Mouse (Mus musculus) liver, adult 2 months (tissue): Measurements from ENCODE around the gene Dusp2. TPM values are rescaled to one million over a fixed set of nuclear protein-coding genes. Genes with fewer than 3 reads are reported as not detected.
A peak's percentile ranks its signal among the peaks of the same experiment; 100 is the strongest.

ENCODE experiments used
- DNase-seq: peaks from one replicate; pipeline ENCODE4 v3.0.0-alpha.2; 2011; ENCODE audit warnings: low read depth, low spot score; ENCODE audit errors: extremely low read depth
- H3K27ac ChIP-seq: fragments of 200-500 bp; replicated peaks from 2 replicates; pipeline ENCODE4 v1.5.1; 2012; ENCODE audit warnings: low read depth, mild to moderate bottlenecking, control low read depth, inconsistent platforms, low read length; ENCODE audit not compliant: insufficient read depth
- H3K27me3 ChIP-seq: fragments of 200-500 bp; 2 replicates; pipeline ENCODE4 v1.6.1; 2012; ENCODE audit warnings: mild to moderate bottlenecking, moderate library complexity, low read length, inconsistent platforms; ENCODE audit not compliant: control insufficient read depth, insufficient read depth
- H3K36me3 ChIP-seq: fragments of 200-500 bp; 2 replicates; pipeline ENCODE4 v1.6.1; 2012; ENCODE audit warnings: low read length, inconsistent platforms; ENCODE audit not compliant: control insufficient read depth, insufficient read depth
- H3K4me1 ChIP-seq: fragments of 200-500 bp; 2 replicates; pipeline ENCODE4 v1.6.1; 2011; ENCODE audit warnings: low read length; ENCODE audit not compliant: control insufficient read depth, insufficient read depth
- H3K4me3 ChIP-seq: fragments of 200-500 bp; 2 replicates; pipeline ENCODE4 v1.5.1; 2011; ENCODE audit warnings: low read depth, mild to moderate bottlenecking, control low read depth, low read length, moderate library complexity; ENCODE audit not compliant: insufficient read depth
- H3K79me2 ChIP-seq: fragments of 200-500 bp; 2 replicates; pipeline ENCODE4 v1.6.1; 2012; ENCODE audit warnings: inconsistent platforms, mild to moderate bottlenecking, low read length, moderate library complexity; ENCODE audit not compliant: control insufficient read depth, insufficient read depth
- H3K9ac ChIP-seq: fragments of 200-500 bp; 2 replicates; pipeline ENCODE4 v1.6.1; 2012; ENCODE audit warnings: low read depth, mild to moderate bottlenecking, control low read depth, inconsistent platforms, low read length
- CTCF ChIP-seq: fragments of 200-500 bp; IDR thresholded peaks from 2 replicates; pipeline ENCODE4 v1.5.1; 2011; ENCODE audit warnings: low read depth, low read length, control low read depth
- POLR2A ChIP-seq: fragments of 200-500 bp; IDR thresholded peaks from 2 replicates; pipeline ENCODE4 v1.6.1; 2011; ENCODE audit warnings: low read length, control low read depth; ENCODE audit not compliant: insufficient read depth; ENCODE audit errors: extremely low read depth
- WGBS: fragments of 180-500 bp; shearing (Covaris S2); methylation state at CpG from one replicate; pipeline ENCODE4 v1.1.7; 2018; 5-methylcytosine and 5-hydroxymethylcytosine counted together
- polyA plus RNA-seq: library from polyadenylated mRNA; depleted of rRNA; stranded (reverse); fragments of >200 nt; gene quantifications from 2 replicates; pipeline ENCODE4 v1.2.3, GENCODE M21; 2012
- total RNA-seq: library from RNA; depleted of rRNA; stranded (reverse); fragments of >200 nt; gene quantifications from 2 replicates; pipeline ENCODE4 v1.2.3, GENCODE M21; 2014

Dusp2 gene
- total and polyA plus RNA-seq, 2 experiments, result 0.37 to 0.83 TPM

DNA sequence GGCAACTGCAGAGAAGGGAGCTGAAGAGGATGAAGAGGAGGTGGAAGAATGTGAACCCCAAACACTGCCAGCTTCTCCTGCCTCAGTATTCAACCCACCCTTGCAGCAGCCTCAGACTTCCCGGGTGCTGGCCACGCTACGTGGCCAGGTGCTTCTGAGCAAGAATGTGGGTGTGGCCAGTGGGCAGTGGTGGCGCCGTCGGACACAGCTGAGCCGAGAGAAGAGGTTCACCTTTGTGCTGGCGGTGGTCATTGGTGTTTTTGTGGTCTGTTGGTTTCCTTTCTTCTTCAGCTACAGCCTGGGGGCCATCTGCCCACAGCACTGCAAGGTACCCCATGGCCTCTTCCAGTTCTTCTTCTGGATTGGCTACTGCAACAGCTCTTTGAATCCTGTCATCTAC lies 28.5 kb downstream of the Dusp2 start:
- 28% methylated on average over 8 of the region's 8 CpGs for WGBS
- Histone ChIP-seq H3K4me1 (no peaks in the 10 kb centered on the region), H3K4me3 (peak overlapping the region; percentile 55), H3K27ac (no peak overlapping the region), H3K79me2 (no peaks in the 10 kb centered on the region), H3K27me3 (peaks cover 11% of the 10 kb centered on the region), H3K9ac (peak overlapping the region; percentile 51; the same call in 1 of the 2 replicates), H3K36me3 (no peaks in the 10 kb centered on the region)
- TF ChIP-seq POLR2A (no peak), CTCF (no peak)
- DNase-seq, result no peak

GRCm38 (mm10) chr2:127367126-127367820 lies 31.3 kb downstream of the Dusp2 start:
- no peak overlapping the region for H3K9ac ChIP-seq

GRCm38 (mm10) chr2:127369703-127370376 lies 33.9 kb downstream of the Dusp2 start:
- peak; percentile 79 for DNase-seq
- TF ChIP-seq POLR2A (no peak), CTCF (no peak)
- Histone ChIP-seq H3K27me3 (no peaks in the 10 kb centered on the region), H3K9ac (no peak overlapping the region), H3K27ac (no peak overlapping the region), H3K4me1 (peaks cover 6% of the 10 kb centered on the region), H3K4me3 (no peak overlapping the region), H3K79me2 (no peaks in the 10 kb centered on the region), H3K36me3 (no peaks in the 10 kb centered on the region)
- WGBS, result 41% methylated on average over 5 of the region's 5 CpGs

More at GRCm38 (mm10) chr2:127367126-127367820, 31.3 kb downstream of the Dusp2 start:
- no peaks in the 10 kb centered on the region for H3K79me2 ChIP-seq
- TF ChIP-seq POLR2A (no peak), CTCF (no peak)
- peaks cover 6% of the 10 kb centered on the region for H3K4me1 ChIP-seq
- H3K4me3 ChIP-seq, result peak overlapping the region; percentile 4; the same call in 1 of the 2 replicates
- H3K27me3 ChIP-seq, result peaks cover 11% of the 10 kb centered on the region
- no peak overlapping the region; the same call in 1 of the 2 replicates for H3K27ac ChIP-seq
- no peaks in the 10 kb centered on the region for H3K36me3 ChIP-seq
- WGBS, result 48% methylated on average over 10 of the region's 10 CpGs
- DNase-seq, result peak; percentile 81

- peak overlapping the region; percentile 16; the same call in 1 of the 2 replicates for H3K27ac ChIP-seq
- TF ChIP-seq POLR2A, result no peak
- TF ChIP-seq CTCF, result no peak
- H3K79me2 ChIP-seq, result no peaks in the 10 kb centered on the region
- 25% methylated on average over 9 of the region's 9 CpGs for WGBS
- H3K4me1 ChIP-seq, result peaks cover 6% of the 10 kb centered on the region
- no peak overlapping the region; the same call in 1 of the 2 replicates for H3K9ac ChIP-seq
- no peaks in the 10 kb centered on the region for H3K36me3 ChIP-seq
- peak; percentile 75 for DNase-seq
- H3K27me3 ChIP-seq, result no peaks in the 10 kb centered on the region
- H3K4me3 ChIP-seq, result no peak overlapping the region
Observed at GRCm38 (mm10) chr2:127370561-127371483, 34.9 kb downstream of the Dusp2 start.

DNA sequence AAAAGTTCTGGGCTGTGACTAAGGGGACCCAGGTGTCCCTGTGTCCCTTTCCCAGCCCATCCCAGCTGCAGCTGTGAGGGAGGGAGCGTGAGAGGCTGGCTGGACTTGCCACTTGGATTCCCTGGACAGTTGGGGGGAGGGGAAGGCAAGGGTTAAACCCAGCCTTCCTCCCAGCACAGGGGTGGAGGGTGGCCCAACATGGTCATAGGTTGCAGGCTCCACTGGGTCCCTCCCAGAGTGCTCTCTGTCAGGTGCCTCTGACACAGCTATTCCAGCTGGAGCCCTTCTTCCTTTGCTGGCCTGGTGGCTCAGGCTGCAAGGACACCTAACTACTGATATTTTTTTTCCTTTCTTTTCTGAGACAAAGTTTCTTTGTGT lies 35.5 kb downstream of the Dusp2 start:
- H3K4me3 ChIP-seq, result no peak overlapping the region
- H3K79me2 ChIP-seq, result no peaks in the 10 kb centered on the region
- H3K9ac ChIP-seq, result no peak overlapping the region
- no peaks in the 10 kb centered on the region for H3K27me3 ChIP-seq
- no peaks in the 10 kb centered on the region for H3K36me3 ChIP-seq
- H3K27ac ChIP-seq, result no peak overlapping the region
- H3K4me1 ChIP-seq, result peaks cover 9% of the 10 kb centered on the region
- TF ChIP-seq CTCF (no peak), POLR2A (no peak)
- WGBS, result 58% methylated on average over 1 of the region's 1 CpGs
- DNase-seq, result peak; percentile 81
